Mouse (Mus musculus) kidney, adult 8-10 months (tissue): ENCODE measurements at regions not wholly inside any gene's neighbourhood (a gene's known extent, or its start where the extent isn't known, plus 50 kb on each side); places are given as distances from the start of the nearest gene placed in this dataset.

Source experiments
- DNase-seq, 2 experiments: peaks; one replicate each; pipeline ENCODE4 v3.0.0; 2022

- no peak for DNase-seq
Measured at GRCm38 (mm10) chr2:174897424-174897823, 112.6 kb upstream of the Gm14444 start.

DNA sequence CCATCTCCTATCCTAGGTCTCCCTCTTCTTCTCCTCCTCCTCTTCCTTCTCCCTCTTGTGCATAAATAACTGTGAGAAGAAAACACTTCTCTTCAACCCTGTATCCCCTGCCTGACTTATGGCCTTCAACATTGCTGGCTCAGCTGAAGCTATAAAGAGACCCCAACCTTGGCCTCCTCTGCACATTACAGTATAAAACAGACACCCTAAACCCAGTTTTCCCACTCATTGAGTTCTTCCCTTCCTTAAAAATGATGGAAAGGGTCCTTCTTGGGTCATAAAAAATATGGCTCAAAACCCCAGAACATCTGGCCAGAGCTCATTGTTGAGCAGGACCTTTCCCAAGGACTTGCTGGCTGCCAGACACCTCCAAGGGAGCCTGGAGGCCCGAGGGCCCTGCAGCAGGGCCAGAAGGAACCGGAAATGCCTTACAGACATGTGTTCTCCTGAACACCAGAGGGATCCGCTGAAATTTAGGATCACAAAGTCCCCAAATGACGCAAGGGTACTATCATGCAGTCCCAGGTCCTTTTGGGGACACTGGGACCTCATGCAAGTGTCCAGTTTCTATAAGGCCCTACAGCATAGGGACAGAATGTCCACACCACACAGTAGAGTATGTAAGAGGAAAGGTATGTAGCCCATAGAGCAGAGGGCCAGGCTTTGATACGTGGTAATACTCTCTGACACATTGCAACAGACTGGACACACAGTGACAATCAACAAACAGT, 109.9 kb upstream of the Gm14444 start:
- DNase-seq: no peak

DNA sequence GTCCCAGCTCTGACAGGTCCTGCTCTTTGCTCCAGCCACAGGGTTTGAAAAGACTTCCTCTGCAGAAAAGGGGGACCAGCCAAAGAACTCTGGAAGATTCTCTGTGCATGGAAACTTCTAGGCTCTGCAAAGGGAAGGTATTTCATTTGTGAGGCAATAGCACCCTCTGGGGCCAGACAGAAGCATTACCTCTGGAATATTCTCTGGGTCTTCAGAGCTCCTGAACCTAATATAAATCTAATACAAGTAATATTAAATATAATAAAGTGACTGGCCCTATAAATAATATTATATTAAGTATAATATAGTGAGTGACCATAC, 109.4 kb upstream of the Gm14444 start:
- peak in 1 of 2 experiments; percentile 35 for DNase-seq

- DNase-seq: no peak
Measured at GRCm38 (mm10) chr2:174901801-174902200, 108.2 kb upstream of the Gm14444 start.

DNA sequence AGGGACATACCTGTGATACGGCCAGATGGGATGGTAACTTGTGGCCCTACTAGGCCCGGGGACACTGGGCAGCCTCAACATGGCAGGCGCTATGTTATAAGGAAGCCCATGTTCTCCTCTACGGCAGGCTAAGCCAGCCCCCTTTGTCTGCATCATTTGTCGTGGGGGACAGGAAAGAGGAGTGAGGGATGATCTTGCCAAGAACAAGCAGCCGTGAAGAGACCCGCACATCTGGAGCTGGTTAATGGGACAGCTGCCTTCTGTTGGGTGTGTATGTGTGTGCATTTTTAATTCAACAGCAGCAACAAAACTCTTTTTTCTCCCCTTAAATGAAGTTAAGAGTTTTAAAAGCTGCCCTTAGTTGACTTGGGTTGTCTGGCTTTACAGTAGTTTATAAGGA, 106.4 kb upstream of the Gm14444 start:
- no peak for DNase-seq

DNA sequence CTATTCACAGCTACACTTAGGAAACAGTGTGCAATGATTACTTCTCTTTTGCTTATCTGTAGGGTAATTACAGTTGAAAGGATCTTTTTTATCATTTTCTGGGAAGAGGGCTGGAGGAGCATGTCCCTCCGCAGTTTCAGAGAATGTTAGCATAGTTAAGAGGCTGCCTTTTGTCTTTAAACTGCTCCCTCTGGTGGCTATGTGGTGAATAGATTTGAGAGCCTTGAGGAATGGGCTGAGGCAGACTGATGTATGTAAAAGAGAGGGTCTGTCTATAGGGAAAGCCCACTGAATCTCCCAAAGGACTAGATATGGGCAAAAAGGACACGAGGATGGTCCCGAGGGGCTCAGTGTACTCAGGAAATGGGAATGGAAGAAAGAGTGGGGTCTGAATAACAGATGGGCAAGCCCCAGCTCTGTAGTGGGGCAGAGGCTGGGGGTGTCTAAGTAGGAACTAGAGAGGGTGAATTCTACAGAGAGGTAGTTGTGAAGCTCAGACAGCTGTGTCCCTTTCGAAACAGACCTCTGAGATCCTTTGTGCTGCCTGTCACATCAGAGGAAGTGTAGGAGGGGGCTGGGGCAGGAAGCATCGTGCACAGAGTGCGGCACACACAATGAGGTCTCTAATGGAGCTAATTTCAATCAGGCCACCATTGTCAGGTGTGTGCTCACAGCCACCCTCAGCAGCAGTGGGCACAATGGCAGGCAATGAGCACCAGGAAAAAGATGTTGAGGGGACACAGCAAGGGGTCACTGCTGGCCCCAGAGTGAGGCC, 104.0 kb upstream of the Gm14444 start:
- DNase-seq: peak in 1 of 2 experiments; percentile 41

GRCm38 (mm10) chr2:174917146-174917905, 92.7 kb upstream of the Gm14444 start:
- DNase-seq: no peak

GRCm38 (mm10) chr2:174917975-174918374, 92.1 kb upstream of the Gm14444 start:
- no peak for DNase-seq

DNA sequence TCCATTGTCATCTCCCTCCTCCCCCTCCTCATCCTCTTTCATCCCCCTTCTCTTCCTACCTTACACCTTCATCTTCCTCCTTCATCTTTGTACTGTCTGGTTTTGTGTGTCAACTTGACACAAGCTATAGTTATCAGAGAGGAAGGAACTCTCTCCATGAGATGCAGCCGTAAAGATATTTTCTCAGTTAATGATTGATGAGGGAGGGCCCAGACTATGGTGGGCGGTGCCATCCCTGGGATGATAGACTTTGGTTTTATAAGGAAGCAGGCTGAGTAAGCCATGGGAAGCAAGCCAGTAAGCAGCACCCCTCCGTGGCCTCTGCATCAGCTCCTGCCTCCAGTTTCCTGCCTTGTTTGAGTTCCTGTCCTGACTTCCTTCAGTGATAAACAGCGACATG, 87.8 kb upstream of the Gm14444 start:
- no peak for DNase-seq

DNA sequence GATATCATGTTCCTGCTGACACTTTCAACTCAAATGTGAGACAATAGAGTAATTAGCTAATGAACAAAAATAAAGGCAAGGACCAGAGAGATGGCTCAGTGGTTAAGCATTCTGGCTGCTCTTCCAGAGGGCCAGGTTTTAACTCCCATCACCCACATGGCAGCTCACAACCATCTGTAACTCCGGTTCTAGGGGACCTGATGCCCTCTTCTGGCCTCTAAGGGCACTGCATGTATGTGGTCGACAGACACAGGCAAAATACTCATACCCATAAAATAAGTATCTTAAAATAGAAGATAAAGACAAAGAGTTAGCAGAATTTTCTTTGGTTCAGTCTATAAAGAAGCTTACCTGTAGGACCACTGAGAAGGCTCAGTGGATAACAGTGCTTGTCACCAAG, 80.3 kb upstream of the Gm14444 start:
- DNase-seq: no peak

- peak; percentile 69 to 88 for DNase-seq
Measured at GRCm38 (mm10) chr2:174932137-174933012, 77.7 kb upstream of the Gm14444 start.

DNA sequence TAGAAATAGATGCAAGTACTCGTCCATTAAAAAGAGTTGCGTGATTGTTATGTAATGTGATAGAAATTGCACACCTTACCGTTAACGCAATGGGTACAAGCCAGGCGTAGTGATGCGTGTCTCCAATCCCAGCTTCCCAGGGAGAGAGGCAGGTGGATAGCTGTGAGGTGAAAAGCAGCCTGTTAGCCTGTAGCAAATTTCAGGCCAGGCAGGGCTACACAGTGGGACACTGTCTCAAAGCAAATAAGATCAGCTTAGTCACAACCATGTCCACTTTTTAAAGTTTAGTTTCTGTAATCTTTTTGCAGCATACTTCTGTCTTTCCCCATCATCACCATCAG, 77.1 kb upstream of the Gm14444 start:
- no peak for DNase-seq

GRCm38 (mm10) chr2:174936665-174937064, 73.4 kb upstream of the Gm14444 start:
- peak in 1 of 2 experiments; percentile 21 for DNase-seq

DNA sequence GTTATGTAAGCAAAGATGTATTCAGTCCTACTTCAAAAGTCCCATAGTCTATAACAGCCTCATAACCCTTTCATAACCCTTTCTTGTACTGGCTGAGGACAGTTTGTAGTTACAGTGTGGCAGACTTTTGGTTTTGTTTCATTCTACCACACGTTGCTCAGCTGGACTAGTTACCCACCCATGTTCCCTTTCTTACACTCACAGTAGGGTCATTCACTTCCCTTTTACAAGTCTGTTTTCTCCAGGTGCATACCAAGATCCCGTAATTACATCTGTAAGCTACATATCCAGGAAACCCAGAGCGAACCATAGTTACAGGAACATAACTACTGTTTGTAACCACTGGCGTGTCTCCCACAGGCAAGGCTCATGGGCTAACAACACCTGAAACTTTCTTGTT, 72.1 kb upstream of the Gm14444 start:
- no peak for DNase-seq

DNA sequence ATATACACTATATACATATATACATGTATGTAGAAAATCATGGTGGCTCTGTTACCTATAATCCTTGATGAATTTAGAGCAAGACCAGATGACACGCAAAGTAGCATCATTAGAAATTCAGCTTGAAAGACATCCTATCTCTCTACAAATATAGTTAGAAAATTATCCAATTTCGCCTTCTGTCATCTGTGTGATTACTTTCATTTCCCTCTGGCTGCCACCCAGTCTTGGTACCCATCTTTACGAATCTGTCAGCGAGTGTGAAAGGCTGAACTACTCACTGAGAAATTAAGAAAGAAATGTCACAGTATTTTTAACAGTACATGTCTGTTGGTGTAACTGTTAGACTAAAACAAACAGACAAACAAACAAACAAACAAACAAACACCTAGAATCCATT, 67.8 kb upstream of the Gm14444 start:
- no peak for DNase-seq

- no peak for DNase-seq
Measured at GRCm38 (mm10) chr2:174948106-174948505, 61.9 kb upstream of the Gm14444 start.
